Mouse (Mus musculus): Measurements from ENCODE around the gene Cd300ld5.
"Not testable (repeated sequence)": the region's sequence is repeated elsewhere in the genome, so short reads cannot be mapped to it uniquely, and the experiment has no call there.

The Cd300ld5 gene

GRCm38 (mm10) chr11:115049282-115049895 is 11.8 kb upstream of the Cd300ld5 start:
- DNase-seq (ENCODE audit: low read depth, low spot score) = no peak

GRCm38 (mm10) chr11:115048259-115048658 is 10.7 kb upstream of the Cd300ld5 start, which contains the start of gene Cd300ld3:
TSS of gene Cd300ld3 (minus strand) at chr11:115048409.
- no peak for DNase-seq (ENCODE audit: low read depth, low spot score)

- not testable (repeated sequence) for DNase-seq (ENCODE audit: low read depth, low spot score)
These were observed 10.7 kb downstream of the Cd300ld5 start, which contains the start of gene Cd300ld4 for GRCm38 (mm10) chr11:115026912-115027311. TSS of gene Cd300ld4 (minus strand) at chr11:115027012.

DNA sequence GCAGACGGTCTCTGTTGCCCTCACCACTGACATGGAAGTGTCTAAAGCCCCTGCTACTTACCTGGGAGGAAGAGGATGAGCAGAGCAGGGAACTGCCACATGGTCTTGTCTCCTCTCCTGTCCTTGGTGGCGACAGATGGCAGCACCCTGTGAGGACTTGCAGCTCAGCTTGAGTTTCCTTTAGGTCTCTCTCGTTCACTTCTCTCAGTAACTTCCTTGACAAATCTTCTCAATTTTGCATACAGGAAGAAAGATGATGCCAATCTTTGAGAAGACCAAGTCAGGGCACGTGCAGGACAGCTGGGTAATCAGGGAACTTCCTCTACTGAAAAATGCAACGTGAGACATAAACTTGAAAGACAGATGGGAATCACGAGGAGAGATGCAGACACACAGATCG is 21.5 kb downstream of the Cd300ld5 start, which contains the start of gene Cd300ld2:
Gene Cd300ld2 (minus strand): TSS at position 101 of the 400 bp plus-strand sequence.
- DNase-seq (ENCODE audit: low read depth, low spot score) = not testable (repeated sequence)

GRCm38 (mm10) chr11:115004070-115004469 is 33.5 kb downstream of the Cd300ld5 start:
- no peak for DNase-seq (ENCODE audit: low read depth, low spot score)

DNA sequence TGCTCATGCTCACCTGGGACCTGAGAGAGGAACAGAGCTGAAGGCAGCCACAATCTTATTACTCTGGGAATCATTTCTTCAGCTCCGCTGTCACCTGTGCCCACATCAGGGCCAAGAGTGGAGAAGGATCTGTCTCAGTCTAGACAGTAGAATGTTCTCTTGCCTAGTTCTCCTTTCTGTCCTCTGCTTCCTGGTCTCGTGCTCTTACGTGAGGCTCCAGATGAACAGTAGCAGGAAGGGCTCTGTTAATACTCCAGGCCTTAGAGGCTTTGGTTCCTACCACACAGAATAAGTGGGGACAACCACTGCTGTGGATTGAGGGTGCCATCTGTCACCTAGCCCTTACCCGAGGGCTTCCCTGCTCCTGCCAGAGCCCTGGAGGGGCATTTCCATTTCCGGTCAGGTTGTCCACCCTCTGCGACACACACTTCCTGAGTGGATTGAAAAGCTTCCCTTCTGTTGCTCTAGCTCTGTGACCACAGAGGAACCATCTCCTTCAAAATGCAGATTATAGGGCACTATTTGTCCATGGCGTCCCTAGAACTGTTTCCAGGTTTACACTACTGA is 36.0 kb downstream of the Cd300ld5 start, which contains the start of gene Cd300c2:
Gene Cd300c2 (minus strand): TSS at position 407 of the 567 bp plus-strand sequence.
- DNase-seq (ENCODE audit: low read depth, low spot score) = no peak

DNA sequence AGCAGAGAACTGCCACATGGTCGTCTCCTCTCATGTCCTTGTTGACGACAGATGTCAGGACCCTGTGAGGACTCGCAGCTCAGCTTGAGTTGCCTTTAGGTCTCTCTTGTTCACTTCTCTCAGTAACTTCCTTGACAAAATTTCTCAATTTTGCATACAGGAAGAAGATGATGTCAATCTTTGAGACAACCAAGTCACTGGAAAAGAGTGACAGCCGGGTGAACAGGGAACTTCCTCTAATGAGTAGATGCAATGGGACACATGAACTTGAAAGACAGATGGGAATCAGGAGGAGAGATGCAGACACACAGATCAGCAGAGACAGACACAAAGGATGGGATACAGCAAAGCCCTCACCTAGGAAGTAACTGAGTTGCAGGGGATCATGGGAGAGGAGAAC is 47.8 kb downstream of the Cd300ld5 start, which contains the start of gene Cd300ld:
Gene Cd300ld (minus strand): TSS at position 130 of the 400 bp plus-strand sequence.
- no peak for DNase-seq (ENCODE audit: low read depth, low spot score)

- no peak for DNase-seq (ENCODE audit: low read depth, low spot score)
These were observed 55.7 kb downstream of the Cd300ld5 start for GRCm38 (mm10) chr11:114981866-114982265.
